Mouse (Mus musculus): ENCODE data around the gene Ap3m1. TPM values are rescaled to one million over a fixed set of nuclear protein-coding genes. Genes with fewer than 3 reads are reported as not detected.
"Not testable (repeated sequence)": the region's sequence is repeated elsewhere in the genome, so short reads cannot be mapped to it uniquely, and the experiment has no call there.

Ap3m1 gene
- total RNA-seq (2021) (10 to 100 TPM; 51.6 to 69.4 TPM), polyA plus RNA-seq (2012; rRNA removed) (26.6 and 69.2 TPM in 2 replicates)
- long read RNA-seq, full-length matches to known transcripts: 12 of 32 reads
- long read RNA-seq, partial matches to known transcripts: 3 of 32 reads
- long read RNA-seq, other reads (novel, unspliced or antisense): 17 of 32 reads

- Histone ChIP-seq H3K36me3 (ENCODE audit: control insufficient read depth, insufficient read depth, low read length) (peaks cover 12% of the 10 kb centered on the region), H3K27ac (peak within 1 kb of the TSS; percentile 99), H3K27me3 (ENCODE audit: control insufficient read depth, insufficient read depth, low read length) (no peaks in the 10 kb centered on the region), H3K9ac (ENCODE audit: low read depth, low read length) (peak within 1 kb of the TSS; percentile 82), H3K79me2 (replicated peaks; ENCODE audit: control insufficient read depth, insufficient read depth, low read length) (no peaks in the 10 kb centered on the region; the same call in none of the 2 replicates), H3K4me3 (peak within 1 kb of the TSS; percentile 71), H3K4me1 (ENCODE audit: control insufficient read depth, insufficient read depth, low read length) (peaks cover 3% of the 10 kb centered on the region; the same call in 1 of the 2 replicates)
- intact Hi-C loops (cut with DNase I): loop anchor here (2.0 to 10.0 kb wide), 3 partner anchors 55 to 693 kb away; no protein-coding TSS in a partner anchor
- DNase-seq: peak; percentile 95
- TF ChIP-seq POLR2A (IDR thresholded peaks at IDR 0.05; ENCODE audit: insufficient read depth, low read depth, low read length): peak; percentile 92
- peak; percentile 86 for TF ChIP-seq EP300 (IDR thresholded peaks at IDR 0.05; ENCODE audit: insufficient read depth, low read depth, low read length)
- no peak for TF ChIP-seq CTCF (IDR thresholded peaks at IDR 0.05)
- under 1% methylated on average over 48 of the region's 48 CpGs for WGBS
Observed at GRCm38 (mm10) chr14:21052112-21052780, at the start of gene Ap3m1, which contains the start of gene Adk. Gene Ap3m1 (minus strand): TSS chr14:21052508. Gene Adk (plus strand): TSS chr14:21052574.

DNA sequence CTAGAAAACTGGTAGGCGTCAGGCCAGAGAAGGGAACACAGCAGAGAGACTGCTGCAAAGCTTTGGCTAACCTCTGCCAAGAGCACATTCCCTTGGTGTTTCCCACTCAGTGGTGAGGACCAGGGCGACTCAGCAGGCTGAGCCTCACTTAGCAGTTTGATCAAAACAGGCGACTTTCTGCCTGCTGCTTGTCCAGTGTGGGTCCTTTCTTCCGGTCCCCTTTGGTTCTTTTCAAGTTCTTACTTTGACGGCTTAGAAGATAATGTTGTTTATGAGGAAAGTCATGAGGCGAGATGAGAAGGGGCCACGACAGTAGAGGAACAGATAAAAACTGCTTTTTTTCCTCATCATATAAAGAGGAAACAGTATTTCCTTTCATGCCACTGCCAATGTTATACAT lies 49.3 kb upstream of the Ap3m1 start:
- Histone ChIP-seq H3K4me1 (ENCODE audit: control insufficient read depth, insufficient read depth, low read length) (peaks cover 3% of the 10 kb centered on the region), H3K9ac (ENCODE audit: low read depth, low read length) (no peak overlapping the region), H3K27me3 (ENCODE audit: control insufficient read depth, insufficient read depth, low read length) (no peaks in the 10 kb centered on the region), H3K27ac (peak overlapping the region; percentile 48), H3K36me3 (ENCODE audit: control insufficient read depth, insufficient read depth, low read length) (peaks cover 2% of the 10 kb centered on the region), H3K4me3 (no peak overlapping the region), H3K79me2 (replicated peaks; ENCODE audit: control insufficient read depth, insufficient read depth, low read length) (no peaks in the 10 kb centered on the region)
- 24% methylated on average over 7 of the region's 7 CpGs for WGBS
- intact Hi-C loops (cut with DNase I): no loop called here
- TF ChIP-seq POLR2A (IDR thresholded peaks at IDR 0.05; ENCODE audit: insufficient read depth, low read depth, low read length) (no peak), CTCF (IDR thresholded peaks at IDR 0.05) (no peak), EP300 (IDR thresholded peaks at IDR 0.05; ENCODE audit: insufficient read depth, low read depth, low read length) (no peak)
- DNase-seq: peak in 1 of 2 experiments; percentile 57

GRCm38 (mm10) chr14:21100876-21101275 lies 48.6 kb upstream of the Ap3m1 start:
- no peak overlapping the region for H3K9ac ChIP-seq (ENCODE audit: low read depth, low read length)
- H3K4me1 ChIP-seq (ENCODE audit: control insufficient read depth, insufficient read depth, low read length): peaks cover 3% of the 10 kb centered on the region
- peak overlapping the region; percentile 48 for H3K27ac ChIP-seq
- no peaks in the 10 kb centered on the region for H3K27me3 ChIP-seq (ENCODE audit: control insufficient read depth, insufficient read depth, low read length)
- no peak overlapping the region for H3K4me3 ChIP-seq
- intact Hi-C loops (cut with DNase I): no loop called here
- no peak for DNase-seq
- H3K79me2 ChIP-seq (replicated peaks; ENCODE audit: control insufficient read depth, insufficient read depth, low read length): no peaks in the 10 kb centered on the region
- 57% methylated on average over 2 of the region's 2 CpGs for WGBS
- peaks cover 2% of the 10 kb centered on the region for H3K36me3 ChIP-seq (ENCODE audit: control insufficient read depth, insufficient read depth, low read length)
- no peak for TF ChIP-seq POLR2A (IDR thresholded peaks at IDR 0.05; ENCODE audit: insufficient read depth, low read depth, low read length)
- TF ChIP-seq EP300 (IDR thresholded peaks at IDR 0.05; ENCODE audit: insufficient read depth, low read depth, low read length): no peak
- no peak for TF ChIP-seq CTCF (IDR thresholded peaks at IDR 0.05)

- DNase-seq: no peak
- H3K4me1 ChIP-seq (ENCODE audit: control insufficient read depth, insufficient read depth, low read length): peaks cover 3% of the 10 kb centered on the region
- H3K36me3 ChIP-seq (ENCODE audit: control insufficient read depth, insufficient read depth, low read length): peaks cover 2% of the 10 kb centered on the region
- no peaks in the 10 kb centered on the region for H3K79me2 ChIP-seq (replicated peaks; ENCODE audit: control insufficient read depth, insufficient read depth, low read length)
- H3K27ac ChIP-seq: no peak overlapping the region
- WGBS: 40% methylated on average over 7 of the region's 7 CpGs
- TF ChIP-seq EP300 (IDR thresholded peaks at IDR 0.05; ENCODE audit: insufficient read depth, low read depth, low read length): no peak
- no peak for TF ChIP-seq POLR2A (IDR thresholded peaks at IDR 0.05; ENCODE audit: insufficient read depth, low read depth, low read length)
- no peak for TF ChIP-seq CTCF (IDR thresholded peaks at IDR 0.05)
- H3K9ac ChIP-seq (ENCODE audit: low read depth, low read length): no peak overlapping the region
- no peaks in the 10 kb centered on the region for H3K27me3 ChIP-seq (ENCODE audit: control insufficient read depth, insufficient read depth, low read length)
- H3K4me3 ChIP-seq: no peak overlapping the region
- intact Hi-C loops (cut with DNase I): no loop called here
Observed at GRCm38 (mm10) chr14:21099371-21099770, 47.1 kb upstream of the Ap3m1 start.

DNA sequence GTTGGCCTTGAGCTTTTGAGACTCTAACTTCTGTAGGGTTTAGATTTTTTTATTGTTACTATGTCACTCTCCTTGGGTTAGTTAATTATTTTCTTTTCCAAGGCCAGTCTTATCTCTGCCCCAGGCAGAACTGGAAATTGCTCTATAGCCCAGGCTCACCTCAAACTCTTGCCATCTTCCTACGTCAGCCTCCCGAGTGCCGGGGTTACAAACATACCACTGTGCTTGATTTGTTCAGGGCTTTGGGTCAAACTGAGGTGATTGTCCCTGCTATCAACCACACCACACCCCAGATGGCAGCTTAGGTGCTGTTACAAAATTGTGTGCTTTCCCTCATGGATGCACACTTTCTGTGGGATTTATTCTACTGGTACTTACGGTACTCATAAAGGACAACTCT lies 44.4 kb upstream of the Ap3m1 start:
- peaks cover 3% of the 10 kb centered on the region for H3K4me1 ChIP-seq (ENCODE audit: control insufficient read depth, insufficient read depth, low read length)
- no peaks in the 10 kb centered on the region for H3K27me3 ChIP-seq (ENCODE audit: control insufficient read depth, insufficient read depth, low read length)
- no peak overlapping the region for H3K9ac ChIP-seq (ENCODE audit: low read depth, low read length)
- 64% methylated on average over 4 of the region's 4 CpGs for WGBS
- intact Hi-C loops (cut with DNase I): no loop called here
- no peak for DNase-seq
- no peak overlapping the region for H3K4me3 ChIP-seq
- peaks cover 2% of the 10 kb centered on the region for H3K36me3 ChIP-seq (ENCODE audit: control insufficient read depth, insufficient read depth, low read length)
- H3K27ac ChIP-seq: no peak overlapping the region
- no peak for TF ChIP-seq POLR2A (IDR thresholded peaks at IDR 0.05; ENCODE audit: insufficient read depth, low read depth, low read length)
- H3K79me2 ChIP-seq (replicated peaks; ENCODE audit: control insufficient read depth, insufficient read depth, low read length): no peaks in the 10 kb centered on the region

GRCm38 (mm10) chr14:21096279-21096678 lies 44.0 kb upstream of the Ap3m1 start:
- Histone ChIP-seq H3K79me2 (replicated peaks; ENCODE audit: control insufficient read depth, insufficient read depth, low read length) (no peaks in the 10 kb centered on the region), H3K4me1 (ENCODE audit: control insufficient read depth, insufficient read depth, low read length) (peaks cover 3% of the 10 kb centered on the region), H3K4me3 (no peak overlapping the region), H3K36me3 (ENCODE audit: control insufficient read depth, insufficient read depth, low read length) (peaks cover 2% of the 10 kb centered on the region), H3K27me3 (ENCODE audit: control insufficient read depth, insufficient read depth, low read length) (no peaks in the 10 kb centered on the region), H3K9ac (ENCODE audit: low read depth, low read length) (no peak overlapping the region), H3K27ac (no peak overlapping the region)
- intact Hi-C loops (cut with DNase I): no loop called here
- no peak for DNase-seq
- TF ChIP-seq POLR2A (IDR thresholded peaks at IDR 0.05; ENCODE audit: insufficient read depth, low read depth, low read length) (no peak), CTCF (IDR thresholded peaks at IDR 0.05) (no peak), EP300 (IDR thresholded peaks at IDR 0.05; ENCODE audit: insufficient read depth, low read depth, low read length) (no peak)

DNA sequence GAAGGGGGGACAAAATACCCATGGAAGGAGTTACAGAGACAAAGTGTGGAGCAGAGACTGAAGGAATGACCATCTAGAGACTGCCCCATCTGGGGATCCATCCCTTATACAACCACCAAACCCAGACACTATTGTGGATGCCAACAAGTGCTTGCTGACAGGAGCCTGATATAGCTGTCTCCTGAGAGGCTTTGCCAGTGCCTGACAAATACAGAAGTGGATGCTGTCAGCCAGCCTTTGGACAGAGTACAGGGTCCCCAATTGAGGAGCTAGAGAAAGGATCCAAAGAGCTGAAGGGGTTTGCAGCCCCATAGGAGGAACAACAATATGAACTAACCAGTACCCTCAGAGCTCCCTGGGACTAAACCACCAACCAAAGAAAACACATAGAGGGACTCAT lies 41.9 kb upstream of the Ap3m1 start:
- H3K27me3 ChIP-seq (ENCODE audit: control insufficient read depth, insufficient read depth, low read length); H3K9ac ChIP-seq (ENCODE audit: low read depth, low read length); intact Hi-C loops (cut with DNase I); H3K4me1 ChIP-seq (ENCODE audit: control insufficient read depth, insufficient read depth, low read length); H3K79me2 ChIP-seq (replicated peaks; ENCODE audit: control insufficient read depth, insufficient read depth, low read length); DNase-seq; H3K27ac ChIP-seq; H3K36me3 ChIP-seq (ENCODE audit: control insufficient read depth, insufficient read depth, low read length); H3K4me3 ChIP-seq: not testable (repeated sequence)

All from heart, adult 2 months (tissue).